Mouse (Mus musculus) heart, postnatal 14 days (tissue): Measurements from ENCODE around the gene Sh3pxd2b. TPM values are rescaled to one million over a fixed set of nuclear protein-coding genes. Genes with fewer than 3 reads are reported as not detected.
A peak's percentile ranks its signal among the peaks of the same experiment; 100 is the strongest.

Experiments used
- DNase-seq, 2 experiments: peaks; one replicate each; pipeline ENCODE4 v3.0.0; 2021 to 2022
- intact Hi-C: fragments of 180-260 bp; cut with DNase I; formaldehyde crosslinking; loops from one replicate; pipeline ENCODE4 v1.15.1; 2025
- total RNA-seq, 2 experiments: library from RNA; stranded (reverse); gene quantifications; 2 replicates each; pipeline ENCODE4 v1.2.3; 2021

Gene Sh3pxd2b
- total RNA-seq, 2 experiments from 2014 or later = 13.3 to 17.4 TPM

DNA sequence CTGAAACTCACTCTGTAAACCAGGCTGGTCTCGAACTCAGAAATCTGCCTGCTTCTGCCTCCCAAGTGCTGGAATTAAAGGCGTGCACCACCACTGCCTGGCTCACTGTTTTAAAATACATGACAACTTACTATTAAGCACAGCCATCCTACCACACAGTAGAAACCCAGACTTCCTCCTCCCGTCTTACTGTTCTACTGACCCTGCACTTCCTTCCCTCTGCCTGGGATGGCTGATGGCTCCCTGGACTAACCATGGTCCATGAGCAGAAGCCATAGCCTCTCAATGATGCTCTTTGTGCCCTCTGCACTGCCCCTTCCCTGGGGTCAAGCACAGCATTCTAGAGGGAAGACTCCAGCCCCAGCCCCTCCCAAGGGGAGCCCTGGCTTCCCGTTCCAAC lies 17.9 kb downstream of the Sh3pxd2b start:
- intact Hi-C loops = no loop called here
- DNase-seq = no peak

DNA sequence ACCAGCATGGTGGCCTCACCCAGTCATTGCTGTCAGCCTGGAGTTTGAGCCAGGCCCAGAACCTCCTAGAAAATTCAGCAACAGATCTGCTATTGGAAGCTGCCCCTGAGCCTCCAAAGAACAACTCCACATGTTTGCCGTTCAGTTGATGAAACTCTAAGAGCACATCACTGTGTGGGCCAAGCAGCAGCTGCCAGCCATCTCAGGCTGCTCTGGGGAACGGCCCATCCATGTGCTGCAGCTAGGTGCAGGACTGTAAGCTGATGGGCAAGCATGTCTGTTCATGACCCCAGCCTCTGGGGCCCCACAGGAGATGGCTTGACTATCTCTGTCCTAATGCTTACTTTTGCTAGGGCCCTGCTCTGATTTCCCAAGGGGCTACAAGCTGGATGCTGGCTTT lies 19.4 kb downstream of the Sh3pxd2b start:
- peak in 1 of 2 experiments; percentile 36 for DNase-seq
- intact Hi-C loops = no loop called here

DNA sequence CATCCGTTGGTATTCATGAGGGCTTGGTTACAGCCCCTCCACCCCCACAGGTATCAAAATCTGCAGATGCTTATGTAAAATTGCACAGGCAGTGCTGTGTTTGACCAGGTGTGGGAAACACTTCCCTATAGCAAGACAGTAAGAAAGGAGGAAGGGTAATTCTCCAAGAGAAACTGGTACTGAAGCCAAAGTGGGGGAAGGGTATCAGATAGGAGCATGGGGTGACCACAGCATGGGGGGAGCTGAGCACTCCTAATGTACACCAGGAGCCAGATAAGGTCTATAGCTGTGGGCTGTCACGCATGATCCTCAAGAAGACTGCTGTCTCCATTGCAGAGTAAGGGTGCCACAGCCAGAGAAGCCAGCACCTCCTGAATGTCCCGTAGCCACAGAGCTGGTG lies 21.4 kb downstream of the Sh3pxd2b start:
- no peak for DNase-seq
- intact Hi-C loops = no loop called here

DNA sequence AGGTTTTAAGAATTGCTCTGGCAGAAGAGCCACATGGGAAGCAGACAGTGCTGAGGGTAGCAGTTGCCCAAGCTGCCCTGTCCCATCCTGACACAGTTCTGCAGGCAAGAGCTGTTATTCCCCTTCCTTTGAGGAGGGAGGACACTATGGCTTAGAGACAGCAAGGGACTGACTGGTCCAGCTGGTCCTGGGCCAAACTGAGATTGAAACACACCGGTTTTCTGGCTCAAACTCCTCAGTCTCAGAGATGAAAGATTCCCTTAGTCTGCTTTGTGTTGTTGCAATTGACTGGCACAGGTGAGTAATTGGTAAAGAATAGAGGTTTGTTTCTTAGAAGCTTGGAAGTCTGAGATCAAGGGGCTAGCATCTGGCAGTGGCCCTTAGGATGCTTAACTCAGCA lies 23.3 kb downstream of the Sh3pxd2b start:
- intact Hi-C loops = no loop called here
- DNase-seq = no peak

DNA sequence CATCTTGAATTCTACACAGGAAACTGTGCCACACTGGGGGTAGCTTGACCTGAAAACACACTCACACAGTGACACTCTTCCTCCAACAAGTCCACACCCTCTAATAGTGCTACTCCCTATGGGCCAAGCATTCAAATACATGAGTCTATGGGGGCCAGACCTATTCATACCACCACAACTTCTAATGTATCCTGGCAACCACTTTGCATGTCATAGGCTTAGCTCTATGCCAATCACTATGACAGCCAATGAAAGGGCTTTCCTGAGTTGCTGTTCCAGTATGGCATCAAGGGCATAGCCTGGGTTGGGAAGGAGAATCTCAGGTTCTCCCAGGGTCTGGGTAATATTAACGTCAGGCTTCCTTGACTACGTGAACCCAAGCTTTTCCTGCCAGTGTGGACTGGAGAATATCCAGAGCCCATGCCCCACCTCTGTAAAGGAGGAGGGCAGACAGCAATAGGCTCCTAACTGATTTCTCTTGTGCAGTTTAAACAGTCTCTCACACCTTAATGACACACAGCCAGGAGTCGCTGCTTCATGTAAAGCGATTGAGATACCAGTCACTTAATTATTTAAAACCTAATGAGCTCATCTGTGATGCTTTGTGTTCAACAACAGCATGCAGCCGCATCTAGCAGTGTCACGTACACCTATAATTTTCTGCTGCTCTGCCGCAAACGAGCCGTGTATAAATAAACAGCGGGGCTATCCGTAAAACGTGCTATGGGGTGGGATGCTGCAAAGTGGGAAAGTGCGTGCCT lies 25.8 kb downstream of the Sh3pxd2b start:
- DNase-seq = no peak
- intact Hi-C loops = no loop called here

DNA sequence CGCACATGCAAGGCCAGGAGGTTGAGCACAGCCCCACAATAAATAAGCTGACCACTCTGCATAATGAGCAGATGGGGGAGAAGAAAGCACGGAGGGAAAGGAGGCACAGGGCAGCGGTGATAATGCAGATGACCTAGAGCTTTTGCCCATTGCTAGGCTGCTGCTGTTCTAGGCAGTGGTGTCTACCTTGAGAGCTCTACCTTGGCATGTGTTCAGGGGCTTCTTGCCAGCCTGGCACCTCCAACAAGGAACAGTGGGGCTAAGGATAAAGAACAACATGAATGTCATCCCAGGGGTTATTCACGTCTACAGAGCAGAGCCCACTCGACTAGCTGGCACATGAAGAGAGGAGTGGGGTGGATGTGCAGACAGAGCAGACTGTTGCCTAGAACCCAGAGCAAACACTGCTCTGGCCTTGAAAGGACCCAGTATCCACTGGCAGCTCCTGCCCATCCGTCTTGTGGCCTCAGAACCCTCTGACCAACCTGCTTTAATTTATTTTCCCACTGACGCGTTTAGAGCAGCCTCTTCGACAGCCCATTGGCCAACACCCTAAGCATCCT lies 26.5 kb downstream of the Sh3pxd2b start:
- intact Hi-C loops = no loop called here
- DNase-seq = no peak

DNA sequence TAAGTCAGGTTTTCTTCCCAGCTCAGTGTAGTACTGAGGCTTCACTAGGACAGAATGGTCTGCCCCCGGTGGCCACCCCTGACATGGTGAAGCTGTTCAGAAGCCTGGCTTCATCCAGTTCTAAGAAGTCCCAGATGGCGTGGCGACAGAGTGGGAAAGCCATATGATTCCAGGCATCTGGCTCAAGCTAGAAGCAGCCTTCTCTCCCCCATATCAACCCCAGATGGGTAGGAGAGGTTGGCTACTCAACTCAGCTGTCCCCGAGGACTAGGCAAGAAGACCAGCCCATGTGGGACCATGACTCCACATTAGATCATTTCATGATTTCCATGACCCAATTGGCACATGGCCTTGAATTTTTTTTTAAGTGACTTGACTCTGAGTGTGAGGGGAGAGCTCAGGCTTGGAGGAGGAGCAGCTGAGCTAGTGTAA lies 27.5 kb downstream of the Sh3pxd2b start:
- intact Hi-C loops = no loop called here
- peak; percentile 58 to 61 for DNase-seq

DNA sequence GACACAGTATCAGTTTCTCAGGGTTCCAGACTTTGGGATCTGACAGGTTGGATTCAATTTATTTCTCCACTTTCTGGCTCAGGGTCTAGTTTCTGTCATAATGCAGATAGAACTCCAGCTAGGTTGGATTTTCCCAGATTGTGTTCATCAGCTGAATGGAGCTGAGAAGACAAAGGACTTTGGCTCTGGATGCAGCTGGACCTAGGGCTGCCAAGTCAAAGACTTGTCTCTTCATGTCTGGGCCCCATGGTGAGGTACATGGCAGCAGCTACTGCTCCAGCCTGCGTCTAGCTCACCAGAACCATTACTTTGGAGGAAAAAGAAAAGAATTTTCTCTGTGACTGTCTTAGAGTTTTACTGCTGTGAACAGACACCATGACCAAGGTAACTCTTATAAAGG lies 28.5 kb downstream of the Sh3pxd2b start:
- DNase-seq = no peak
- intact Hi-C loops = no loop called here

DNA sequence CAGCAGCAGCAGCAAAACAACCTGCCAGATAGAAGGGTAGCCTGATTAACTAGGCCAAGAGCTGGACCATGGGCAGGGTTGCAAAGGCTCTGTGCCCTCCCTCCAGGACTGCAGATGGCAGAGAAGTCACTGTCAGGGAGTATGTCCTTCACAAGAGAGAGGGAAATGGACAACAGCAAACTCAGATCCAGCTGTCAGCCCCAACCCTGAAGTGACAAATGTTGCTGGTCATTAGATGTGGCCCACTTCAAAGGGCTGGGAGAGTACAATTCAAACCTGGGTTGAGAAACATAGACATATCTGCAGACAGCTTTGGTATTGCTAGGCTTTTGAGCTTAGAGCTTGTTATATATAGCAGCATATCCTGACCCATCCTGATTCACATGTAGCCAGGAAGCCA lies 32.3 kb downstream of the Sh3pxd2b start:
- intact Hi-C loops = loop anchor here (2.0 kb wide), 1 partner anchor 33 kb away; the partner anchor contains the start of gene Sh3pxd2b

DNA sequence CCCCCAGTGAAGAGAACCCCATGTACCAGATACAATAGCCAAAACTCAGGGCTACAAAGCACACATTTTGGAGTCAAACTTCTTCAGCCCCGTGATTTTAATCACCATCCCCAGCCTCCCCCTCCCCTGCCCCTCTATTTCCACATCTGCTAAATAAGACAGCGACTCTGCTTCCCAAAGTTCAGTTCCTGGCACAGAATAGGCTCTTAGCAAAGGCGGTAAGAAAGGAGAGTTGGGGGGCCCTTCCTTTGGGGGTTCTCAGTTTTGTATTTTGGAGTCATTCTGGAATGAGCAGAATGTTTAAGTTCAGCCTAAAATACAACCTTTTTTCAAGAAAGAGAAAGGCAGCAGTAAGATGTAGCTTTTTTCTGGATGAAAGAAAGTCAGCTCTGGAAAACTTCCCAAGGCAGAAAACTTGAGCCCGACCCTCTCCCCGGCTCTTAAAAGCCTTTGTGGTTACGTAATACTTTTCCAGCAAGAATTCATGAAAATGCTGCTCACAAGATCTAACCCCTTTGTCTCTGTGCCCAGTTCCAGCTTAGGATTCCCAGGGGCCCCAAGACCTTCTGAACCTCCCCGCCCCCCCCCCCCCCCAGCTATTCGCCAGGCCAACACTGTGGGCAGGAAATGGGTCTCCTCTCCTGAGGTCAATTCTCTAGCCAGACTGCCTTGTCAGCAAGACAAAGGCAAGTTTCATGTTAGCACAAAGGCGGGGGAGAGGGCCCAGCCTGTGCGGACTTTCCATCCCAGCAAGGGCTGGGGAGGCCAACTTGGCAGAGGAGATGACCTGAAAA lies 35.9 kb downstream of the Sh3pxd2b start:
- peak; percentile 70 for DNase-seq
- intact Hi-C loops = no loop called here

More for the DNA sequence above, 32.3 kb downstream of the Sh3pxd2b start:
- DNase-seq = no peak

DNA sequence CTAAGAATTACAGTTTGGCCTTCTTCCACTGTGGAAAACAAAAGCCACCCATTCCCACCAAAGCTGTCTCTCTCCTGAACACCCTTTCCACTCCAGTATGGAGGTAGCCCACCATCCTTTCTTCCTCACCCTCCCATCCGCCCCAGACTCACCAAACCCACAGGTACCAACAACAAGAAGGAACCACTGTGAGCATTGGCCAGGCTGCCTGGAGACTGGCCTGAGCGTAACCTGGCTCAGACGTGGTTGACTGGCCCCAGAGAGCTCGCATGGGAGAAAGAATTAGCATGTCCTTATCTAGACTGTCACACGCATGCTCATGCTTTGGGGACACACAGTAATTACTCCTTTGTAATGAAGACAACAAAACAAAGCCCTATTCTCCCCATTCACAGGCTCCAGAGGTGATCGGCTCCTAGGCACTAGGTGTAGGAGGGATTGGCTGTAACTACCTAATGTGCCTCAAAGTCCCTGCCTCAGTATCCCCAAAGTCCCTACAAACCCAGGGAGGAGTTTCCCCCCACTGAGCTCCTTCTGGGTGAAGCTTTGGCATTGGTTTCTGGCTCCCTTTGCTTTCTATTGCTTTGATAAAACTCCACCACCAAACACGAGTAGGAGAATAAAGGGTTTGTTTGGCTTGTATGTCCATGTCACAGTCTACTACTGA lies 36.6 kb downstream of the Sh3pxd2b start:
- intact Hi-C loops = no loop called here
- DNase-seq = no peak

DNA sequence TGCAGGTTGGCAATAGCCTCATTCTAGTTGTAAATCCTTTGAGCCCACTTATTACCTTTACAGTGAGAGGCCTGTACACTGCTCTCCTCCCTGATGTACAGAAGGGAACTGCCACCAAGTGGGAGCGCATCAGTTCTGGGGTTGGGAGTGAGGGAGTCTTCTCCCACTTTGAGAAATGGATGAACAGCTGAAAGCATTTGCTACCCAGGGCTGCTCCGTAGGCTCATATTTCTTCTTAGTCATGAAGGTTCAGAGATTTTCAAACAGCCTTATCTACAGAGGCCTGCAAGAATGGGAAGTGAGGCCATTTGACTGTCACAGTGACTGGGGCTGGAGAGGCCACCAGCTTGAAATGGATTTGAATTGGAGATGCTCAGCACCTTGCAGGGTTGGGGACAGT lies 38.4 kb downstream of the Sh3pxd2b start:
- no peak for DNase-seq
- intact Hi-C loops = no loop called here

DNA sequence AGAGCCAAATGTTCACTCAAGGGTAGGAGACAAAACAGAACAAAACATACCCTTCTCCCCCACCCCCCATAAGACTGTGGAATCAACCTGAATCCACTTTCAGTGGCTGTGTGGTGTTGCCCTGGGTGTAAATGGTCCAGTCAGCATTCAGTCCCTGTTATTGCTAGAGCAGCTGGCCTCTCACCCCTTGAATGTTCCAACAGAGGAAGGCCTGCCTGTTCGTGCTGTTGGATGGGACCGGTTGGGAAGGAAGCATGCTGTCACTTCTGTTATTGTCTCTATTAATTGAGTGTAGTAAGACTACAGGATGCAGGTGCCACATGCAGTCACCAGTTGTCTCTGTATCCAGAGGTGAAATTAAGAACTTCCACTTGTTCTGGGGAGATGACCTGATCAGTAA lies 40.4 kb downstream of the Sh3pxd2b start:
- DNase-seq = no peak
- intact Hi-C loops = no loop called here

DNA sequence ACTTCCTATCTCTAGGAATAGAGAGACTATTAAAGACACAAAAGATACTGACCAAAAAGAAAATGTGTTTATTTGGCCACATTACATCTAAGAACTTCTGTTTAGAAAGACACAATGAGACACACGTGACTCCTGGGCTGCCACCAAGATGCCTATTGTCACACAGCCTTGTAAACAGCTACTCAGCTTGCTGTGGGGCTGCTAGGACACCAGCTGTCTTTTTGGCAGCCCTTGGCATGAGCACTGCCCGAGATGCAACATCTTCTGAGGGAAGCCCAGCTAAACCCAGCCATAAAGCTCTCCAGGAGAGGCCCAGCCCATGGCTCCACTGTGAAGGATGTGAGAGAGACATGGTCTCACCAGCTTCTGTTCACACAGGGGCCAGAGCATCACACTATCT lies 45.5 kb downstream of the Sh3pxd2b start:
- intact Hi-C loops = no loop called here
- peak in 1 of 2 experiments; percentile 20 for DNase-seq

DNA sequence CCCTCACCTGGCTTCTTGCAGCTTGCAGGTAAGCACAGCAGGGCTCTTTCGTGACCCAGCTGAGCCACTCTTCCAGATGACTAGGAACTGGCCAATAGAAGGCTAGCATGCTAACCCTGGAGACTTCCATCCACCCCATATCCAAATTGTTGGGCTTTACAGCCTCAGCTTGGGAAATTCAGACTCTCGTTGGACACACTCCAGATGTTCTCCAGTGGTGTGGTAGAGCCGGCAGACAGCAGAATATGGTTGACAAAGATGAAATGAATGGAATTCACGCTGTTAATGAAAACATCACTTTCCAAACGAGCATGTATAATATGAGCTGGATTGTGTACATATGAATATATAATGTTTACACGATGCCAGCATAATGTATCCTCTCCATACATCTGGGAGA lies 48.2 kb downstream of the Sh3pxd2b start:
- peak in 1 of 2 experiments; percentile 35 for DNase-seq
- intact Hi-C loops = no loop called here

DNA sequence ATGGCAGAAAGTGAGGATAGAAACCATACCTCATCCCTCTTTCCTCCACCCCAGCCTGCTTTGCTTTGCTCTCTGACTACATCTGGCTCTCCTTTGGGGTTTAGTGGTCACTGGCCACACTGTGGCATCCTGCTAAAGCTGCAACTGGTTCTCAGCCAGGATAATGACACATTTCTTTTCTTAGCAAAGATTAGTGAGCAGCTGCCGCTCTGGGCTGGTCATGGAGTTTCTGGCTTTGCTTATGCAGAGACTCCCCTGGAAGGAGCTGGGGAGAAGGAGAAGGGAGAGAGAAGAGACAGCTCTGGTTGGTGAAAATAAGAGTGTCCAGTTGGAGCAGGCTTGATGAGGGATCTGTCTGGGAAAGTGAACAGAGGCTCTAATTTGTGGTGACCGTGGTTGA lies 50.8 kb downstream of the Sh3pxd2b start:
- peak; percentile 19 to 42 for DNase-seq
- intact Hi-C loops = no loop called here

DNA sequence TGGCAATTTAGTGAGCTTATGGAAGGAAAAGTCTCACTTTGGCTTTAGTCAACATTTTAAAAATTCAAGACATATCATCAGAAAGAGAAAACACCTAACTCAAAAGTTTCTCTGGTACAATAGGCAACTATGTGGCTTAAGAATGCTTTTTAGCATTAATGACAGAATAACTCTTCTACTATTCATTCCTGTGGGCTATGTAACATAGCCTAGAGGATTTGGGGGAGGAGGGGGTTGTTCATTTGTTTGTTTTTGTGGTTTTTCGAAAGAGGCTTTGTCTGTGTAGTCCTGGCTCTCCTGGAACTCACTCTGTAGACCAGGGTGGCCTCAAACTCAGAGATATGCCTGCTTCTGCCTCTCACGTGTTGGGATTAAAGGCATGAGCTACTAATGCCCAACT lies 51.6 kb downstream of the Sh3pxd2b start:
- intact Hi-C loops = no loop called here
- no peak for DNase-seq

DNA sequence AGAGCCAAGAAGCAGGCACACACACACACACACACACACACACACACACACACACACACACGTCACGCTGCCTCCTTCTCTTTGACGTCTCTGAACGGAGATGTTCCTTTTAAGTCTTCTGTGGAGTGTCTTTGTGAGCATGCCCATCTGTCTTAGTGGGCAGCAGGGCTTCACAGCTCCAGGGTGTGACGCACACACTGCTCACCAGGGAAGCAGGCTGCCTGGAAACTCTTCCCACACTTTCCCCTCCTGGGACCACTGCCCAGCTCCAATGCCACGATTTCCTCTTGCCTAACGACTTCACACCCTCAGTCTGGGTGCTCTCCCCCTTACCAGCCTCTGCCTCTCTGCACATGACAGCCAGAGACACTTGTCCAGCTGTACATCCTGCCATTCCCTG lies 55.1 kb downstream of the Sh3pxd2b start:
- DNase-seq = no peak
- intact Hi-C loops = no loop called here

DNA sequence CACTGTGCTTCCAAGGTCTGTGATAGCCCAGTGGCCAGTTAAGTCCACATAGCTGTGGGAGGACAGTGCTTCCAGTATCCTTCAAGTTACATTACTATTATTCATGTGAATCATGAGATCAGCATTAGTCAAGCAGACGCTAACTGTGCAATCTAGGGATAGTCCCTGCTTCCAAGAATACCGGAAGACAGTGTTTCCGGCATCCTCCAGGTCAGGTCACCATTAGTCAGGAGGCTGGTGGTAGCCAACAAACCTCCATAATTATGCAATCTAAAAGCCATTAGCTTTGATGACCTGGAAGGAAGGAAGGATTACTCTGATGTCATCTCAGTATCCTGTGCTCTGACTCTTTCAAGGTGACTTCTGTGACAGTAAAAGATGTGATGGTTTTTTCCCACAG lies 57.1 kb downstream of the Sh3pxd2b start:
- intact Hi-C loops = no loop called here

DNA sequence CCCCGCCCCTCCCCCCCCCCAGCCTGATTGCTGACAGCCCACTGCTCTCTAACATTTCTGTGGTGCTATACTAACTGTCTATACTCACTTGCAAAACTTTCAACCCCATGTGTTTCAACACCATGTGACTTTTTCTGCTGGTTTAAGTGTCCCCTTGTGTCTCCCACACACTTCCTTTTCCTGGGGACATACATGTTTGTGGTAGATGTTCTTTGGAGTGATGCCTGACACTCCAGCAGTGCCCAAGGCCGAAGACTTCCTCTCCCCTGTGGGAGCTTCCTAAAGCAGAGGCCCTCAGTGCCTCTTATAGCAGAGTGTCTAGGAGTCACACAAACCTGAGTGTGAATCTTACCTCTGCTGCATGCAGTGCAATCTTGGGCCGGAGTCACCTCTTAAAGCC lies 60.2 kb downstream of the Sh3pxd2b start:
- intact Hi-C loops = no loop called here
- DNase-seq = no peak

More for the DNA sequence above, 57.1 kb downstream of the Sh3pxd2b start:
- DNase-seq = no peak

DNA sequence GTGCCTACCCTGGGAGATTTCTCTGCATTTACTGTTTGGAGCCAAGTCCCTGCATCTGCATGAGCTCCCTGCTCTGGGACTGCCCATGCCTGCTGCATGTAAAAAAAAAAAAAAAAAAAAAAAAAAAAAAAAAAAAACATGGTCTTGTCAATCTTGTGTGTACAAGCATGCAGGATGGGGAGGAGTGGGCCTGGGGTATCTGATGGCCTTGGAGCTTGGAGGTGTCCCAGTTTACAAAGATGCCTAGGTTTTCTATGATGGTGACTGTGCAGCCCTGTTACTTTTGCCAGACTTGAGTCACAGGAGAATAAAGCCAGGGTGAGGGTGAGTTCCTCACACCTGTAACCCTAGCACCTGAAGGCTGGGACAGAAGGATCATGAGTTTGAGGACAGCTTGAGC lies 61.4 kb downstream of the Sh3pxd2b start:
- intact Hi-C loops = no loop called here
- DNase-seq = no peak
